Mouse (Mus musculus): ENCODE results near the gene Bach2. TPM values are rescaled to one million over a fixed set of nuclear protein-coding genes. Genes with fewer than 3 reads are reported as not detected.

Bach2 gene
- polyA plus RNA-seq, 1 experiment from 2014 or later: 4.8 TPM

DNA sequence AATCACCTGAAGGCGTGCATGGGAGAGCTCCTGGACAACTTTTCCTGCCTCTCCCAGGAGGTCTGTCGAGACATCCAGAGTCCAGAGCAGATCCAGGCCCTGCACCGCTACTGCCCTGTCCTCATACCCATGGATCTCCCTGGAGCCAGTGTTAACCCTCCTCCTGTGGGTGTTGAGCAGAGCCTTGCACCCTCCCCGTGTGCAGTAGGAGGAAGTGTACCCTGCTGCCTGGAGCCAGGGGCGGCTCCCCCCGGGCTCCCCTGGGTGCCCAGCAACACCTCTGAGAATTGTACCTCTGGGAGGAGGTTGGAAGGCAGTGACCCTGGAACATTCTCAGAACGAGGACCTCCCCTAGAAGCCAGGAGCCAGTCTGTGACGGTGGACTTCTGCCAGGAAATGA is 341.2 kb downstream of the Bach2 start:
- Histone ChIP-seq H3K9me3 (ENCODE audit: control insufficient read depth, low read length) (no peaks in the 10 kb centered on the region), H3K9ac (ENCODE audit: low read depth, low read length) (no peak overlapping the region), H3K36me3 (ENCODE audit: control insufficient read depth, insufficient read depth, low read length) (0 out of 2 replicates have a peak, but pooled peaks cover 2% of the 10 kb centered on the region), H3K4me2 (no peak overlapping the region), H3K27me3 (replicated peaks; ENCODE audit: control insufficient read depth, insufficient read depth, low read length) (no peaks in the 10 kb centered on the region), H3K27ac (ENCODE audit: low read depth, low read length) (no peak overlapping the region), H3K4me3 (ENCODE audit: low read depth, low read length) (no peak overlapping the region), H3K4me1 (replicated peaks; ENCODE audit: control insufficient read depth, insufficient read depth, low read length) (no peaks in the 10 kb centered on the region)
- ATAC-seq (replicated peaks; ENCODE audit: low FRiP score) (no peak), DNase-seq (ENCODE audit: low spot score) (no peak)
- WGBS: 67% methylated on average over 8 of the region's 8 CpGs

DNA sequence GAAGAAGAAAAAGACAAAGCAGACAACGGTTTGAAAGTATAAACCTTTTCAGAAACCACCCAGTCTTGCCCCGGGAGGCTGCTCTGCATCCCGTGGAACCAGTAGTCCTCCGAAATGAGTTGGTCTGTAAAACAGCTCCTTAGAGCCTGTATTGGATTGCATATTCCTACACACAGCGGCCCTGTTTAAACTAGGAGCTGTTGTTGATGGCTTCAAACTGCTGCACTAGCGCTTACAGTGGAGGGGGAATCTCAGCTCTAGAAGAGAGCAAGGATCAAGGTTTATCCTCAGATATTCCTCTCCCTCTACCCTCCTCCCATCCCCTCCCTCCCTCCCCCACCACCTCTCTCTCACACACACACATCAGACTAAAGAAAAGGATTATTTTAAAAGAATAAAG is 345.6 kb downstream of the Bach2 start:
- Histone ChIP-seq H3K4me2 (no peak overlapping the region), H3K4me3 (ENCODE audit: low read depth, low read length) (no peak overlapping the region), H3K27ac (ENCODE audit: low read depth, low read length) (no peak overlapping the region), H3K4me1 (replicated peaks; ENCODE audit: control insufficient read depth, insufficient read depth, low read length) (no peaks in the 10 kb centered on the region), H3K9ac (ENCODE audit: low read depth, low read length) (no peak overlapping the region), H3K27me3 (replicated peaks; ENCODE audit: control insufficient read depth, insufficient read depth, low read length) (no peaks in the 10 kb centered on the region), H3K9me3 (ENCODE audit: control insufficient read depth, low read length) (no peaks in the 10 kb centered on the region), H3K36me3 (ENCODE audit: control insufficient read depth, insufficient read depth, low read length) (0 out of 2 replicates have a peak, but pooled peaks cover 2% of the 10 kb centered on the region)
- WGBS: 71% methylated on average over 6 of the region's 6 CpGs
- ATAC-seq (replicated peaks; ENCODE audit: low FRiP score) (no peak), DNase-seq (ENCODE audit: low spot score) (no peak)

DNA sequence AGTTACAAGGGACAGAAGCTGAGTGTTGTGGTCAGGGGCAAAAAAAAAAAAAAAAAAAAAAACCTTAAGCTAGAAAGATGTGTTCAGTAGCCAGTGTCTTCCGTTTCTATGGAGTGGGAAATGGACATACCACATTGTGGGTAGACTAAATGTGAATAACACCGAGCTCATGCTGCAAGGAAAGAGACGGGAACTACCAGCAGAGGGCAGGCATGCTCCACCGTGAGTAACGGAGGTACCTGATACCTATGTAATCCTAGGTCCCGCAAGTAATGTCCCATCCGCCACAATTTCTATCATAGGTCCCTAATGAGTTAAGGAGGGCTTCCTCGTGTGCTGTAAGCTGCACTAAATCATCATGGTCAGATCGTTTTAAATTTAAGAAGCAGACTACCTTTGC is 348.0 kb downstream of the Bach2 start:
- no peaks in the 10 kb centered on the region for H3K9me3 ChIP-seq (ENCODE audit: control insufficient read depth, low read length)
- ATAC-seq (replicated peaks; ENCODE audit: low FRiP score) (no peak), DNase-seq (ENCODE audit: low spot score) (peak; percentile 66)
- no peaks in the 10 kb centered on the region for H3K4me1 ChIP-seq (replicated peaks; ENCODE audit: control insufficient read depth, insufficient read depth, low read length)
- no peak overlapping the region for H3K4me2 ChIP-seq
- H3K9ac ChIP-seq (ENCODE audit: low read depth, low read length): no peak overlapping the region
- WGBS: 9% methylated on average over 9 of the region's 9 CpGs
- H3K36me3 ChIP-seq (ENCODE audit: control insufficient read depth, insufficient read depth, low read length): no peaks in the 10 kb centered on the region
- no peaks in the 10 kb centered on the region for H3K27me3 ChIP-seq (replicated peaks; ENCODE audit: control insufficient read depth, insufficient read depth, low read length)
- no peak overlapping the region for H3K27ac ChIP-seq (ENCODE audit: low read depth, low read length)
- no peak overlapping the region for H3K4me3 ChIP-seq (ENCODE audit: low read depth, low read length)

DNA sequence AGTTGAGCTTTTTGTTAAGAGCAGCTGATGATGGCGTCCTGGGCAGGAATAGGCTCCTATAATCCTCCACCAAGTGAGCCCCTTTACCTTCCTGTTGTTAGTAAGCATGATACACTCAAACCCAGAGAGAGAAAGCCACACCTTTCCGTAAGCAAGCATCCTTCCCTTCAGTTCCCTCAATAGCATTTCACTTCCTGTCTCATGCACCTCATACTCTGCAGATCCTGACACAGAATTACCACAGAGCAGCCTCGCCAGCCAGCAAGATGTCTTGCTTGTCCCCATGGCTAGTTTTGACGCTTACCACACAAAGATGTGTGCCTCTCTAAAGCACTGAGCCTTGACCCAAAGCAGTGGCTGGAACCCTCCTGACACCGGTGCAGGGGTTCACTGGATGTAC is 348.9 kb downstream of the Bach2 start:
- 72% methylated on average over 5 of the region's 5 CpGs for WGBS
- Histone ChIP-seq H3K9me3 (ENCODE audit: control insufficient read depth, low read length) (no peaks in the 10 kb centered on the region), H3K36me3 (ENCODE audit: control insufficient read depth, insufficient read depth, low read length) (no peaks in the 10 kb centered on the region), H3K4me2 (no peak overlapping the region), H3K27ac (ENCODE audit: low read depth, low read length) (no peak overlapping the region), H3K27me3 (replicated peaks; ENCODE audit: control insufficient read depth, insufficient read depth, low read length) (no peaks in the 10 kb centered on the region), H3K4me1 (replicated peaks; ENCODE audit: control insufficient read depth, insufficient read depth, low read length) (no peaks in the 10 kb centered on the region), H3K4me3 (ENCODE audit: low read depth, low read length) (no peak overlapping the region), H3K9ac (ENCODE audit: low read depth, low read length) (no peak overlapping the region)
- ATAC-seq (replicated peaks; ENCODE audit: low FRiP score) (no peak), DNase-seq (ENCODE audit: low spot score) (no peak)

DNA sequence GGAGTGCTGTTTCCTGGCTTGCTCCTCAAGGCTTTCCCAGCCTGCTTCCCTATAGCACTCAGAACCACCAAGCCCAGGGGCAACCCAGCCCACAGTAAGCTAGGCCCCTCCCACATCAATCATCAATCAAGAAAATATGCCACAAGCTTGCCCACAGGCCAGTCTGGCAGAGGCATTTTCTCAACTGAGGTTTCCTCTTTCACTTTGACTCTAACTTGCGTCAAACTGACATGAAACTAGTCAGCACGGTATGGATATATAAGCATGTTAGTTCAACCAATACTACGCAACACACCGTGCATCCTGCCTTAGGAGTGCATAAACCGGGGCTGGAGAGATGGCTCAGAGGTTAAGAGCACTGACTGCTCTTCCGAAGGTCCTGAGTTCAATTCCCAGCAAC is 349.6 kb downstream of the Bach2 start:
- no peaks in the 10 kb centered on the region for H3K36me3 ChIP-seq (ENCODE audit: control insufficient read depth, insufficient read depth, low read length)
- H3K4me2 ChIP-seq: no peak overlapping the region
- DNase-seq (ENCODE audit: low spot score): no peak
- H3K27me3 ChIP-seq (replicated peaks; ENCODE audit: control insufficient read depth, insufficient read depth, low read length): no peaks in the 10 kb centered on the region
- WGBS: 70% methylated on average over 6 of the region's 6 CpGs
- no peak overlapping the region for H3K9ac ChIP-seq (ENCODE audit: low read depth, low read length)
- no peaks in the 10 kb centered on the region for H3K9me3 ChIP-seq (ENCODE audit: control insufficient read depth, low read length)
- no peak overlapping the region for H3K4me3 ChIP-seq (ENCODE audit: low read depth, low read length)
- no peak overlapping the region for H3K27ac ChIP-seq (ENCODE audit: low read depth, low read length)
- no peak for ATAC-seq (replicated peaks; ENCODE audit: low FRiP score)
- H3K4me1 ChIP-seq (replicated peaks; ENCODE audit: control insufficient read depth, insufficient read depth, low read length): no peaks in the 10 kb centered on the region

DNA sequence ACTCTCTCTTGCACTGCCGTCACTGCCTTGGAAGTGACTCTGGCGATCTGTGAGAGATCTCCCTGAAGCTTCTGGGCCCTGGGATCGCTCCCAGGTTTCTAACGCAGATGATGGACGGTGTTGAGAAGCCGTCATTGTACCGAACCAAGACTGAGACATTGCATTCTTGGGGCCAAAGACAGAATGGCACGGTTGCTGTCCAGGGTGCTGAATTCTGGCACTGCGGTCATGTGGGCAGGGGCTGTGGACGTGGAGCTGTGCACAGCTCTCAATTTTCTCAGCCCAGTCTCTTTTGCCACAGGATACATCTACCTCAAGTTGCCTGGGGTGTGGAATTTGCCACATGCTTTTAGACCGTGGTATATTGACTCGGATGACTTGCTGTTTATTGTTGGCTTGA is 362.5 kb downstream of the Bach2 start:
- ATAC-seq (replicated peaks; ENCODE audit: low FRiP score): no peak
- Histone ChIP-seq H3K36me3 (ENCODE audit: control insufficient read depth, insufficient read depth, low read length) (no peaks in the 10 kb centered on the region), H3K27me3 (replicated peaks; ENCODE audit: control insufficient read depth, insufficient read depth, low read length) (no peaks in the 10 kb centered on the region), H3K9ac (ENCODE audit: low read depth, low read length) (no peak overlapping the region), H3K9me3 (ENCODE audit: control insufficient read depth, low read length) (no peaks in the 10 kb centered on the region), H3K4me2 (no peak overlapping the region), H3K27ac (ENCODE audit: low read depth, low read length) (no peak overlapping the region), H3K4me1 (replicated peaks; ENCODE audit: control insufficient read depth, insufficient read depth, low read length) (no peaks in the 10 kb centered on the region), H3K4me3 (ENCODE audit: low read depth, low read length) (no peak overlapping the region)
- DNase-seq (ENCODE audit: low spot score): peak; percentile 71
- WGBS: 28% methylated on average over 12 of the region's 12 CpGs

DNA sequence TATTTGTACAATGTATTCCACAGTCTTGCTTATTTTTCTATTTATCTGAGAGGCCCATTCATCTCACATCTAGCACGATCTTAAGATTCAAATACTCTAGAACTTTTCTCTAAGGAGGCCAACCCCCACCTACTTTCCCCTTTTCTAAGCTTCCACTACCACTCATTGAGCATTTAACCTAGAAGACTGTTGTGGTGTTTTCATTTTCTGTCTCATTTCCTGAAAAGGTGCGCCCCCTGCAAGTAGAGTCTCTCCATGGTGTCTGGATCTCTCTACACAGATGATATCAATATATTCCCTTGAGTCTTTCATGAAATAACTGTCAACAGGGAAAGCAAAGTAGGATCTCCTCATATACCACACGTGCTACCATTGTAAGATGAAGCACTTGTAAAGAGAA is 364.1 kb downstream of the Bach2 start, which contains the start of gene Gja10:
Gene Gja10 (minus strand): TSS at position 101 of the 400 bp plus-strand sequence.
- Histone ChIP-seq H3K36me3 (ENCODE audit: control insufficient read depth, insufficient read depth, low read length) (no peaks in the 10 kb centered on the region), H3K27me3 (replicated peaks; ENCODE audit: control insufficient read depth, insufficient read depth, low read length) (no peaks in the 10 kb centered on the region), H3K4me1 (replicated peaks; ENCODE audit: control insufficient read depth, insufficient read depth, low read length) (no peaks in the 10 kb centered on the region), H3K4me3 (ENCODE audit: low read depth, low read length) (no peak within 1 kb of the TSS), H3K9me3 (ENCODE audit: control insufficient read depth, low read length) (no peaks in the 10 kb centered on the region), H3K27ac (ENCODE audit: low read depth, low read length) (no peak within 1 kb of the TSS), H3K4me2 (no peak within 1 kb of the TSS), H3K9ac (ENCODE audit: low read depth, low read length) (no peak within 1 kb of the TSS)
- DNase-seq (ENCODE audit: low spot score) (no peak), ATAC-seq (replicated peaks; ENCODE audit: low FRiP score) (no peak)
- WGBS: 57% methylated on average over 3 of the region's 3 CpGs

DNA sequence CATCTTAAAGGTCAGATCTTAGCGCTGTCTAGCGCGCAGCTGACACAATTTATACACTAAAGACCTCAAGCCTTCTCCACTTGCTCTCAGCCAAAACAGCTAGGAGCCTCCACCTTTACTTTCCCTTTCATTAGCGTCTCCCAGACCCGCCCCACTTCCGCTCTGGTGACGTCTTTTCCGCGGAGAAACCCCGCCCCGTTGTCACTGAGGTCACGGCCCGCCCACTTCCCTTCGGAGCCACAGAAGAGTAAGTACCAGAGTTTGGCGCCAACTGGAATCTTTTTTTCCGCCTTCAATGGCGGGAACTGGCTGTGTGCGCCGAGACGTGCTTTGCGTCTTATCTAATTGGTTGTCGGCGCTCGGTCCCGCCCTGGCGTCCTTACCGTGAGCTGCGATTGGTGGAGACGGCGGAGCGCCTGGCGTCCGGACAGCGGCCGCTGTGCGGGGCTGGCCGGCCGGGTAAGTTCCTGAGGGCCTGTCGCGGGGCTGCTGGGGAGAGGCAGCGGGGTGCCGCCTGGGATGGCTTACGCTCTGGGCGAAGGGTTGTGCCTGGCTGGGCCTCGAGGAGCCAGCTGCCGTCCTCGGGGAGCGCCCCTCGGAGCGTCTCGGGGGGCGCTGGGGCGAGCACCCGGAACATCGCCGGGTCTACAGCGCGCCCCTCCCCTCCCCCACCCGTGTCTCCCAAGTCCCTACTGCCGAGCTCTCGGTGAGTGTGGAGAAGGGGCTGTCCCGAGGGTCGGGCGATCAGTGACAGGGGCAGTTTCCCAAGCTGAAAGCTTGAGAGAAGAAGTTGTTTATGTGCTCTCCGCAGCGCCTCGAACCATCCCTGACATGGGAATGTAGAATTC is 376.7 kb downstream of the Bach2 start, which contains the start of gene Casp8ap2:
Gene Casp8ap2 (plus strand): TSS at position 418 of the 848 bp plus-strand sequence.
- WGBS: 1% methylated on average over 67 of the region's 67 CpGs
- peak; percentile 99 for DNase-seq (ENCODE audit: low spot score)

DNA sequence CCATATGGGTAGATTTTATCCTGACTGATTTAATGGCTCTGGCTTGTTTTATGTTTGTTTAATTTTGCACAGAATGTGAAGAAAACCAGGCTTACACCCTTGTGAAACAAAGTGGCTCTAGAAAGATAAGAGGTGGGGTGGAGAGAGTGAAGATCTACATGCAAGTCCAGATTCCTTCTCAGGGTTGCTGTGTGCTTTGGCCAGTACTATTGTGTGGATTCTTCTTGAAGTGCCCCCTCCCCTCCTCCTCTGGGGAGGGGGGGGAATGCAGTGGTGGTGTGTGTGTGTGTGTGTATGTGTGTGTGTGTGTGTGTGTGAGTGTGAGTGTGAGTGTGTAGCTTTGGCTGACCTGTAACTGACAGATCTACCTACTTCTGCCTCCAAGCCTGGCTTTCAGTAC is 383.0 kb downstream of the Bach2 start:
- no peak for DNase-seq (ENCODE audit: low spot score)
- Histone ChIP-seq H3K27ac (ENCODE audit: low read depth, low read length) (no peak overlapping the region), H3K4me3 (ENCODE audit: low read depth, low read length) (no peak overlapping the region), H3K27me3 (replicated peaks; ENCODE audit: control insufficient read depth, insufficient read depth, low read length) (no peaks in the 10 kb centered on the region), H3K4me1 (replicated peaks; ENCODE audit: control insufficient read depth, insufficient read depth, low read length) (peaks cover 3% of the 10 kb centered on the region), H3K9ac (ENCODE audit: low read depth, low read length) (no peak overlapping the region), H3K9me3 (ENCODE audit: control insufficient read depth, low read length) (no peaks in the 10 kb centered on the region), H3K36me3 (ENCODE audit: control insufficient read depth, insufficient read depth, low read length) (peaks cover 5% of the 10 kb centered on the region; the same call in 1 of the 2 replicates), H3K4me2 (no peak overlapping the region)
- no peak for ATAC-seq (replicated peaks; ENCODE audit: low FRiP score)

More for the DNA sequence above, 376.7 kb downstream of the Bach2 start, which contains the start of gene Casp8ap2:
- peak within 1 kb of the TSS; percentile 90 for H3K9ac ChIP-seq (ENCODE audit: low read depth, low read length)
- no peaks in the 10 kb centered on the region for H3K27me3 ChIP-seq (replicated peaks; ENCODE audit: control insufficient read depth, insufficient read depth, low read length)
- H3K9me3 ChIP-seq (ENCODE audit: control insufficient read depth, low read length): no peaks in the 10 kb centered on the region
- peak within 1 kb of the TSS; percentile 79 for H3K27ac ChIP-seq (ENCODE audit: low read depth, low read length)
- peak; percentile 98 for ATAC-seq (replicated peaks; ENCODE audit: low FRiP score)
- H3K4me3 ChIP-seq (ENCODE audit: low read depth, low read length): peak within 1 kb of the TSS; percentile 92
- no peaks in the 10 kb centered on the region for H3K36me3 ChIP-seq (ENCODE audit: control insufficient read depth, insufficient read depth, low read length)
- H3K4me2 ChIP-seq: peak within 1 kb of the TSS; percentile 66
- H3K4me1 ChIP-seq (replicated peaks; ENCODE audit: control insufficient read depth, insufficient read depth, low read length): peaks cover 9% of the 10 kb centered on the region

All from liver, embryonic 11.5 days (tissue).